Mouse (Mus musculus) ES-E14 (cell line): Measurements from ENCODE around the gene Atxn7. TPM values are rescaled to one million over a fixed set of nuclear protein-coding genes. Genes with fewer than 3 reads are reported as not detected.
"Not testable (repeated sequence)": the region's sequence is repeated elsewhere in the genome, so short reads cannot be mapped to it uniquely, and the experiment has no call there.

Experiments used
- DNase-seq: peaks from one replicate; pipeline ENCODE4 v3.0.0-alpha.2; 2013; ENCODE audit warnings: low read depth, low spot score
- H3K27ac ChIP-seq: 2 replicates; pipeline ENCODE4 v1.5.1; 2012; ENCODE audit warnings: low read depth, mild to moderate bottlenecking, low read length, moderate library complexity, mixed read lengths; ENCODE audit not compliant: poor library complexity, insufficient read depth, severe bottlenecking
- H3K36me3 ChIP-seq: 2 replicates; pipeline ENCODE4 v1.6.1; 2012; ENCODE audit warnings: mild to moderate bottlenecking, low read length, moderate library complexity, mixed read lengths; ENCODE audit not compliant: control insufficient read depth, poor library complexity, insufficient read depth, severe bottlenecking
- H3K4me1 ChIP-seq, 2 experiments: fragments of 150-350 bp in 1 of 2; sonication (generic) in 1 of 2; 2 replicates each; pipeline ENCODE4 v1.6.1; 2012; ENCODE audit warnings: low read length in 2 of 2, mild to moderate bottlenecking in 1 of 2, mixed read lengths in 1 of 2; ENCODE audit not compliant: control insufficient read depth in 2 of 2, insufficient read depth in 2 of 2, poor library complexity in 1 of 2
- H3K4me3 ChIP-seq, 2 experiments: fragments of 150-350 bp in 1 of 2; sonication (generic) in 1 of 2; 2 replicates each; pipeline ENCODE4 v1.5.1; 2012; ENCODE audit warnings: low read length in 2 of 2, low read depth in 1 of 2, mild to moderate bottlenecking in 1 of 2, mixed read lengths in 1 of 2; ENCODE audit not compliant: insufficient read depth in 1 of 2, poor library complexity in 1 of 2, severe bottlenecking in 1 of 2
- H3K9ac ChIP-seq: 2 replicates; pipeline ENCODE4 v1.6.1; 2012; ENCODE audit warnings: low read depth, mild to moderate bottlenecking, low read length, mixed read lengths; ENCODE audit not compliant: poor library complexity, insufficient read depth, severe bottlenecking
- H3K9me3 ChIP-seq: fragments of 150-350 bp; sonication (generic); 2 replicates; pipeline ENCODE4 v1.6.1; 2012; ENCODE audit warnings: low read depth, mild to moderate bottlenecking, low read length; ENCODE audit not compliant: control insufficient read depth, insufficient read depth
- CHD2 ChIP-seq: IDR thresholded peaks from 2 replicates; pipeline ENCODE4 v1.6.1; 2014; ENCODE audit warnings: mild to moderate bottlenecking, low read depth, low read length, inconsistent platforms
- HCFC1 ChIP-seq: IDR thresholded peaks from 2 replicates; pipeline ENCODE4 v1.6.1; 2012; ENCODE audit warnings: low read length, inconsistent platforms, borderline replicate concordance; ENCODE audit not compliant: insufficient read depth
- MAFK ChIP-seq: IDR thresholded peaks from 2 replicates; pipeline ENCODE4 v1.6.1; 2014; ENCODE audit warnings: mild to moderate bottlenecking, low read depth, low read length, inconsistent platforms; ENCODE audit not compliant: insufficient read depth
- ZC3H11A ChIP-seq: IDR thresholded peaks from 2 replicates; pipeline ENCODE4 v1.6.1; 2012; ENCODE audit warnings: low read depth, mild to moderate bottlenecking, inconsistent platforms, low read length, borderline replicate concordance
- ZNF384 ChIP-seq: IDR thresholded peaks from 2 replicates; pipeline ENCODE4 v1.6.1; 2012; ENCODE audit warnings: low read depth, low read length, inconsistent platforms
- in situ Hi-C, 2 experiments: fragments of 600-800 bp; cut with MboI; formaldehyde crosslinking; loops; one replicate each; pipeline ENCODE4 v1.15.1; 2025; ENCODE audit warnings: low sequenced_read_pairs in 2 of 2, inconsistent platforms in 1 of 2; ENCODE audit not compliant: unreplicated experiment in 2 of 2
- total RNA-seq: library from RNA; depleted of rRNA; stranded (reverse); fragments of 300-350 nt; gene quantifications from 2 replicates; pipeline ENCODE4 v1.2.3, GENCODE M21; 2012

The Atxn7 gene
- total RNA-seq, 1 experiment = 2.9 TPM

DNA sequence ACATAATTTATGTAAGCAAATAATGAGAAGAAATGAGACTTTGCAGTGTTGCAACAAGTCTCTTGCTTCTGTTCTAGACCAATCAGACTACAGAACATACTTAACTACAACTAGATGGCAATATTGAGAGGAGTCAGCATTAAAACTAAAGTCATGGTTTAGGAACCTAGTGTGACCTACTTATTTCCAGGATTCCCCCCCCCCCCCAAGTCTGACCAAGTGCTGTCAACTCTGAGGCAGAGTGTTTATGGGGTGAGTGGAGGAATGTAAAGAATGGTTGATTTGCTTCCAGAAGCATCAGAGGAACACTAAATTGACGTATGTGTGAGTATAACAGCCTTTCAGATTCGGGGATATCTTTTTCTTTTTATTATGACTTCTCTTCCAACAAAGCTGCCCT, 77.0 kb downstream of the Atxn7 start:
- in situ Hi-C loops = no loop called here
- H3K9me3 ChIP-seq = no peaks in the 10 kb centered on the region
- no peak for DNase-seq
- H3K27ac ChIP-seq = no peak overlapping the region
- peaks cover 0 to 3% of the 10 kb centered on the region in 2 experiments; a peak in 2 of 4 replicates for H3K4me1 ChIP-seq
- no peak overlapping the region for H3K4me3 ChIP-seq
- no peak overlapping the region for H3K9ac ChIP-seq
- H3K36me3 ChIP-seq = no peaks in the 10 kb centered on the region
- TF ChIP-seq HCFC1 (no peak), MAFK (no peak), CHD2 (no peak), ZNF384 (no peak), ZC3H11A (no peak)

GRCm38 (mm10) chr14:14042336-14042735, 81.1 kb downstream of the Atxn7 start:
- Histone ChIP-seq H3K4me1 (no peaks in the 10 kb centered on the region), H3K36me3 (no peaks in the 10 kb centered on the region), H3K9me3 (no peaks in the 10 kb centered on the region), H3K4me3 (no peak overlapping the region), H3K27ac (no peak overlapping the region), H3K9ac (no peak overlapping the region)
- TF ChIP-seq ZNF384 (no peak), HCFC1 (no peak), CHD2 (no peak), ZC3H11A (no peak), MAFK (no peak)
- DNase-seq = no peak
- in situ Hi-C loops = no loop called here

DNA sequence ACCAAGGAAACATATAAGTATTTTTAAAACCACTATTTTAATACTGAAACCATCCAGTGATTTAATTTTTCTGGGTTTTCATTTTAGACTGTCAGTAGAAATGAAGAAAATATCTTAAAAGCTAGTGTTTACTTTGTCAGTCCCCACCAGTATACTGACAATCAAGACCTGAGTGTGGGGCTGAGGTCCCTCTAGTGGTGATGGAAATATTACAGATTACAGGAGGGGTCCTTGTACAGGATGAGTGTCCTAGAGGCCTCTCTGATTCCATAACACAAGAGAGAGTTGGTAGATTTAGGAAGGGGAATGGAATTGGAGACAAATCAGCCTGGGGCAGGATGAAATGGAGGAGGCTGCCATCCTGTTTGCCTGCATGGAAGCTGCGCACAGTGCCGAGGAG, 93.1 kb downstream of the Atxn7 start:
- H3K4me3 ChIP-seq = no peak overlapping the region
- H3K4me1 ChIP-seq = peaks cover 0 to 4% of the 10 kb centered on the region in 2 experiments; a peak in 1 of 4 replicates
- TF ChIP-seq ZC3H11A (no peak), ZNF384 (no peak), CHD2 (no peak), MAFK (no peak), HCFC1 (no peak)
- H3K36me3 ChIP-seq = no peaks in the 10 kb centered on the region
- no peaks in the 10 kb centered on the region for H3K9me3 ChIP-seq
- H3K27ac ChIP-seq = no peak overlapping the region
- DNase-seq = no peak
- in situ Hi-C loops = no loop called here
- no peak overlapping the region for H3K9ac ChIP-seq

DNA sequence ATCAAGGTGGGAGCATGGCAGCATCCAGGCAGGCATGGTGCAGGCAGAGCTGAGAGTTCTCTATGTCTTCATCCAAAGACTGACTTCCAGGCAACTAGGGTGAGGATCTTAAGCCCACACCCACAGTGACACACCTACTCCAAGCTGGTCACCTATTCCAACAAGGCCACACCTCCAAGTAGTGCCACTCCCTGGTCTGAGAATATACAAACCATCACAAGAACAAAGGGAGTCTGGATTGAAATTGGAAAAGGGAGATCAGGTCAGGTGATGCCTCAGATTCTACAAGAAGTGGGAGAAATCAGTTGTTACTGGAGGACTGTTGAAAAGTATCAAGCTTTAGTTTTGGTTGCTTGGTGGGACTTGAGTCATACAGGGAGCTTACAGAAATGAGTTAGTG, 98.4 kb downstream of the Atxn7 start:
- H3K27ac ChIP-seq, H3K4me1 ChIP-seq, in situ Hi-C loops, H3K36me3 ChIP-seq, H3K9me3 ChIP-seq, H3K4me3 ChIP-seq, DNase-seq, H3K9ac ChIP-seq: not testable (repeated sequence)

GRCm38 (mm10) chr14:14062531-14063245, 101.4 kb downstream of the Atxn7 start:
- H3K4me3 ChIP-seq = no peak overlapping the region
- H3K9ac ChIP-seq = no peak overlapping the region
- peaks cover 2 to 7% of the 10 kb centered on the region in 2 experiments; a peak in 1 of 4 replicates for H3K4me1 ChIP-seq
- no peak for DNase-seq
- no peaks in the 10 kb centered on the region for H3K9me3 ChIP-seq
- H3K27ac ChIP-seq = no peak overlapping the region; the same call in 1 of the 2 replicates
- no peak for TF ChIP-seq ZNF384
- TF ChIP-seq HCFC1 = no peak
- no peak for TF ChIP-seq MAFK
- no peak for TF ChIP-seq ZC3H11A
- H3K36me3 ChIP-seq = no peaks in the 10 kb centered on the region
- in situ Hi-C loops = no loop called here
